Mouse (Mus musculus): ENCODE data around the gene Dnajc10. TPM values are rescaled to one million over a fixed set of nuclear protein-coding genes. Genes with fewer than 3 reads are reported as not detected.

Gene Dnajc10
- 47.2 and 52.2 TPM in 2 replicates for polyA plus RNA-seq (2015; fragmentation: Nextera tagmentation; extraction: Ambion mirVana)

DNA sequence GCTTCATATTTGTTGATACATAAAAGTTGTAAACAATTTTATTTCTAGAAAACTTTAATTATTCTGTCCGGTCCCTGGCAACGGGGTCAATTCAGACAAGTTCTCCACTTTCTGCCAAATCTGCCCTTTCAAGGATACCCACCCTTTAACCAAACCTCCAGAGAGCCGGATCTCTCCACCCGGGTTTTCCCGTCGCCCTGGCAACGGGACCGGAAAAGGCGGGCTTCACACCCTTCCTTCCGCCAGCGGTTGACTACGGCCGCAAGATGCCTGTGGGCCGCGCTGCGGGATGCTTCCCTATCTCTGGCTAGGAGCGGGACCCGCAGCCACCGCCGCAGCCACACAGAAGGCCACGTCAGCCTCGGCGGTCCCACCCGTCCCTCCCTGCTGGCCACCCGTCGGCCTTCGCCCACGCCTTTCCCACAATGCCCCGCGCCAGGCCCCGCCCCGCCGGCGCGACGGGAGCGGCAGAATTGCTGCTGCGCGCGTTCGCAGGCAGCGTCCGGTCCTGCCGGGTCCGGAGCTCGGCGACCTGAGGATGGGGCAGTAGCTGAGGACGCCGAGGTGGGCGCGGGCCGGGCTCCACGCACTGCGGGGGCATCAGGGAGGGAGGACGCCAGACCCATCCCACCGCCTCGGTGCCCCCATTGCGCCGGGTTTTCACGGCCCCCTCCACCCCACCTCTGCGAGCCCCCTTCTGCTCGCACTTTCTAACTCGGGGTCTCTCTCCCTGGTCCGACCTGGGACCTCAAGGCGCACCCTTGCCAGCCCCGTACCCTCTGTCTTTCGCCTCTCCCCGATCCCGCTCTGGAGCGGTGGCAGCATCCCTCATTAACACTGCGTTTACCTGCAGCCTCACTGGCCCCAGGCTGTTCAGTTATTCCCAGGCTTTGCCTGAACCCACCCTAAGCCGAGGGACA is at the start of gene Dnajc10:
Gene Dnajc10, plus strand, starts transcription at position 225 of the 920 bp plus-strand sequence.
- peak within 1 kb of the TSS; percentile 89 for H3K9ac ChIP-seq
- peak within 1 kb of the TSS; percentile 91 for H3K27ac ChIP-seq
- ATAC-seq (replicated peaks; ENCODE audit: insufficient number of reproducible peaks, insufficient read depth, low FRiP score, low read depth) = peak; percentile 93
- peaks cover 7% of the 10 kb centered on the region; the same call in 1 of the 2 replicates for H3K4me1 ChIP-seq (replicated peaks)
- WGBS = under 1% methylated on average over 72 of the region's 72 CpGs
- peaks cover 6% of the 10 kb centered on the region for H3K36me3 ChIP-seq
- H3K9me3 ChIP-seq (replicated peaks) = no peaks in the 10 kb centered on the region
- H3K4me3 ChIP-seq = peak within 1 kb of the TSS; percentile 96
- no peaks in the 10 kb centered on the region for H3K27me3 ChIP-seq
- peak within 1 kb of the TSS; percentile 84 for H3K4me2 ChIP-seq

DNA sequence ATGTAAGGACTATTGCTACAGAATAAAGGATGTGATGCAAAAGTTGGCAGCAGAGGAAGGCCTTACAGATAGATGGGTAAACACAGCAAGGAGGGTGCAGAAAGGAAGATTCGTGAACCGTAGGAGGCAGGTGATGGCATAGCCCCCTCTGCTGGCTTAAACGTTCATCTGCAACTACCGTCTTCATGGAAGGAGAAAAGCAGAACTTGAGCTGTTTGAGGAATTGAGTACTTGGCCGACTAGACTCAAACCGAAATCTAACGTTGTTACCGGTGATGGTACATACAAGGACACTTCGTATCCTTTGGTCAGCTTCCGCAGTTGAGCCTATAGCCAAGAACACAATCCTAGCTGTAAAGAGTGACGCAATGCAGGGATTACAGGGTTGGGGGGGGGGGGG is 48.4 kb upstream of the Dnajc10 start:
- Histone ChIP-seq H3K4me3 (0 out of 2 replicates have a peak overlapping the region, but pooled peaks have one; percentile 15), H3K9ac (no peak overlapping the region), H3K27me3 (no peaks in the 10 kb centered on the region), H3K9me3 (replicated peaks) (no peaks in the 10 kb centered on the region), H3K4me1 (replicated peaks) (peaks cover 6% of the 10 kb centered on the region; the same call in 1 of the 2 replicates), H3K27ac (no peak overlapping the region), H3K4me2 (peak overlapping the region; percentile 50), H3K36me3 (no peaks in the 10 kb centered on the region)
- ATAC-seq (replicated peaks; ENCODE audit: insufficient number of reproducible peaks, insufficient read depth, low FRiP score, low read depth) = no peak
- WGBS = 15% methylated on average over 11 of the region's 11 CpGs

- no peaks in the 10 kb centered on the region for H3K9me3 ChIP-seq (replicated peaks)
- WGBS = 58% methylated on average over 4 of the region's 4 CpGs
These were observed 47.2 kb upstream of the Dnajc10 start for GRCm38 (mm10) chr2:80268053-80268452.

DNA sequence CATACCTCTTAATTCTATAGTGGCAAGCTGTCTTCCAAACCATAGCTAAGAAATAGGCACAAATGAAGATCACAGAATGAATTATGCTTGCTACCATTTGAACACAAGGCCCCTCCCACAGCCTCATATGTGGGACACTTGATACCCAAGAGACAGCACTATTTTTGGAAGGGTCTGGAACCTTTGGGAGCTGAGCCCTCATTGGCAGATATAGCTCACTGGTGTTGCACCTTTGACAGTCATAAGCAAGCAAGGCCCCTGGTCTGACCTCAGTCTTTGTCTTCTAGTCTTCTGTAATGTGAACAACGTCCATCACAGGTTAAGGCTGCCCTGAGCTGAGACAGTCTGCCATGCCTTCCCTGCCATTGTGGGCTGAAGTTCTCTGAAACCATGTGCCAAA is 43.8 kb upstream of the Dnajc10 start:
- no peak overlapping the region for H3K9ac ChIP-seq
- H3K27ac ChIP-seq = no peak overlapping the region
- H3K4me1 ChIP-seq (replicated peaks) = peaks cover 7% of the 10 kb centered on the region; the same call in 1 of the 2 replicates
- no peaks in the 10 kb centered on the region for H3K9me3 ChIP-seq (replicated peaks)
- no peak overlapping the region for H3K4me2 ChIP-seq
- H3K27me3 ChIP-seq = no peaks in the 10 kb centered on the region
- no peaks in the 10 kb centered on the region for H3K36me3 ChIP-seq
- 47% methylated on average over 1 of the region's 1 CpGs for WGBS
- H3K4me3 ChIP-seq = no peak overlapping the region
- no peak for ATAC-seq (replicated peaks; ENCODE audit: insufficient number of reproducible peaks, insufficient read depth, low FRiP score, low read depth)

More at GRCm38 (mm10) chr2:80268053-80268452, 47.2 kb upstream of the Dnajc10 start:
- no peak overlapping the region for H3K4me2 ChIP-seq
- no peak for ATAC-seq (replicated peaks; ENCODE audit: insufficient number of reproducible peaks, insufficient read depth, low FRiP score, low read depth)
- H3K4me3 ChIP-seq = no peak overlapping the region
- H3K9ac ChIP-seq = no peak overlapping the region
- peaks cover 7% of the 10 kb centered on the region; the same call in 1 of the 2 replicates for H3K4me1 ChIP-seq (replicated peaks)
- H3K27ac ChIP-seq = no peak overlapping the region
- no peaks in the 10 kb centered on the region for H3K36me3 ChIP-seq
- no peaks in the 10 kb centered on the region for H3K27me3 ChIP-seq

DNA sequence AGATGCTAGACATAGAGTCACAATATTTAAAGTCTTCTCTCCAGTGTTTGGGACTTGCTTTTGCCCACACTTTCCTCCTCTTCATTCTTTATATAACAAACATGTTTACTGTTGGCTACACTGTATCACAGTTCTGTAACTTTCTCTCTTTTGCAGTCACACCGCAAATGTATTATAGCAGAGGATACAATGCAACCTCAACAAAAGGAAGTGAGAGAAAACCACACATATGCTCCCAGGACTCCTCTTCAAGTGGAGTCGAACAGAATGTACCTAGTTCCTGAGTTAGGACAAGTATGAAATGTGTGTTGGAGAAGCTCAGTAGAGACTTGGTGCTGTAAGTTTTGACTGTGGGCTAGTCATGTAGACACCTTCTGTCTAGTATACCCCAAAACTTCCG is 42.2 kb upstream of the Dnajc10 start:
- H3K27ac ChIP-seq = no peak overlapping the region
- H3K27me3 ChIP-seq = no peaks in the 10 kb centered on the region
- ATAC-seq (replicated peaks; ENCODE audit: insufficient number of reproducible peaks, insufficient read depth, low FRiP score, low read depth) = no peak
- no peaks in the 10 kb centered on the region for H3K36me3 ChIP-seq
- no peaks in the 10 kb centered on the region for H3K9me3 ChIP-seq (replicated peaks)
- H3K9ac ChIP-seq = no peak overlapping the region
- H3K4me2 ChIP-seq = no peak overlapping the region
- peaks cover 7% of the 10 kb centered on the region; the same call in 1 of the 2 replicates for H3K4me1 ChIP-seq (replicated peaks)
- no peak overlapping the region for H3K4me3 ChIP-seq
- 92% methylated on average over 3 of the region's 3 CpGs for WGBS

DNA sequence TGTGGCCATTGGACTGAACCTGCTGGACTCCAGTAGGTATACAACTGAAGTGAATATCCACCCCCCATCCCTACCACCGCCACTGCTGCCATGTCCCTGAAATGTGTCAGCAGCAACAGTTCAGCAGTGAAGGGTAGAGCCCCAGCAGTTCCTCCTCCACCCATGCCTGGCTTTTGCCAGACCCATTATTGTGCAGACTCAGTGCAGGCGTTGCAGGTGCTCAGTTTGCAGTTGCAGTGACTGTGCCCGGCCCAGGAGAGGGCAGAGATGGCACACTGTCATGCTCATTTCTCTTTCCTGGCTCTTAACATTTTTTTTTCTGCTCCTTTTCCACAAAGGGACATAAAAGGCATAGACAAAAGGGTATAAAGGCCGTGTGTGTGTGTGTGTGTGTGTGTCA is 41.5 kb upstream of the Dnajc10 start:
- Histone ChIP-seq H3K27me3 (no peaks in the 10 kb centered on the region), H3K4me3 (no peak overlapping the region)
- WGBS = 71% methylated on average over 4 of the region's 4 CpGs

GRCm38 (mm10) chr2:80275136-80275535 is 40.1 kb upstream of the Dnajc10 start:
- peaks cover 7% of the 10 kb centered on the region; the same call in 1 of the 2 replicates for H3K4me1 ChIP-seq (replicated peaks)
- H3K4me3 ChIP-seq = no peak overlapping the region
- no peak overlapping the region for H3K9ac ChIP-seq
- 47% methylated on average over 2 of the region's 2 CpGs for WGBS
- H3K27ac ChIP-seq = no peak overlapping the region
- H3K9me3 ChIP-seq (replicated peaks) = no peaks in the 10 kb centered on the region
- no peaks in the 10 kb centered on the region for H3K27me3 ChIP-seq
- ATAC-seq (replicated peaks; ENCODE audit: insufficient number of reproducible peaks, insufficient read depth, low FRiP score, low read depth) = no peak
- no peaks in the 10 kb centered on the region for H3K36me3 ChIP-seq
- H3K4me2 ChIP-seq = no peak overlapping the region

More for the DNA sequence above, 41.5 kb upstream of the Dnajc10 start:
- no peak for ATAC-seq (replicated peaks; ENCODE audit: insufficient number of reproducible peaks, insufficient read depth, low FRiP score, low read depth)
- H3K27ac ChIP-seq = no peak overlapping the region
- peaks cover 7% of the 10 kb centered on the region; the same call in 1 of the 2 replicates for H3K4me1 ChIP-seq (replicated peaks)
- H3K4me2 ChIP-seq = no peak overlapping the region
- H3K36me3 ChIP-seq = no peaks in the 10 kb centered on the region
- no peak overlapping the region for H3K9ac ChIP-seq
- no peaks in the 10 kb centered on the region for H3K9me3 ChIP-seq (replicated peaks)

DNA sequence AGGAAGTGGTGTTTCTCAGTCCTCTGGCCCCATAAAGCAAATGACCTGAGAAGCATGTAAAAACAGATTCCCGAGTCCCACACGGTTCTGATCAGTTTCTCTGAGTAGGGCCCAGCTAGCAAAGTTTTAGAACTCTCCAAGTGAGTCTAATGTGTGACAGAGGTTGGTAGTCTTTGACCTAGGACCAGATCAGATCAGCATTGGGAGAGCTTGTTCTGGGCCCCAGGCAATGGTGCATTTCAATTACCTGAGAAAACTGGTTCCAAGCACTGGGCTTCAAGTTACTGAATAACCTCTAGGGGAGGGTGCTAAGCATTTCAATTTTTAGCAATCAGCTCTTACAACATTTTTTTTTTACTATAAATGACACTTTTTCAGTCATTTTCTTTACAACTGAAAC is 33.1 kb upstream of the Dnajc10 start:
- Histone ChIP-seq H3K4me3 (no peak overlapping the region), H3K4me1 (replicated peaks) (0 out of 2 replicates have a peak, but pooled peaks cover 4% of the 10 kb centered on the region), H3K4me2 (no peak overlapping the region), H3K36me3 (no peaks in the 10 kb centered on the region), H3K9me3 (replicated peaks) (no peaks in the 10 kb centered on the region), H3K27ac (no peak overlapping the region), H3K9ac (no peak overlapping the region), H3K27me3 (no peaks in the 10 kb centered on the region)
- ATAC-seq (replicated peaks; ENCODE audit: insufficient number of reproducible peaks, insufficient read depth, low FRiP score, low read depth) = no peak
- 68% methylated on average over 2 of the region's 2 CpGs for WGBS

GRCm38 (mm10) chr2:80286397-80286796 is 28.9 kb upstream of the Dnajc10 start:
- Histone ChIP-seq H3K9ac (no peak overlapping the region), H3K36me3 (no peaks in the 10 kb centered on the region), H3K9me3 (replicated peaks) (no peaks in the 10 kb centered on the region), H3K4me2 (no peak overlapping the region), H3K4me1 (replicated peaks) (no peaks in the 10 kb centered on the region), H3K27me3 (no peaks in the 10 kb centered on the region), H3K4me3 (no peak overlapping the region), H3K27ac (no peak overlapping the region)
- 90% methylated on average over 4 of the region's 4 CpGs for WGBS
- ATAC-seq (replicated peaks; ENCODE audit: insufficient number of reproducible peaks, insufficient read depth, low FRiP score, low read depth) = no peak

GRCm38 (mm10) chr2:80292172-80292571 is 23.1 kb upstream of the Dnajc10 start, which contains the start of gene Prdx6b:
Gene Prdx6b (plus strand): TSS chr2:80292472.
- H3K9ac ChIP-seq = no peak within 1 kb of the TSS
- H3K9me3 ChIP-seq (replicated peaks) = no peaks in the 10 kb centered on the region
- H3K4me1 ChIP-seq (replicated peaks) = no peaks in the 10 kb centered on the region
- no peak within 1 kb of the TSS for H3K4me2 ChIP-seq
- H3K36me3 ChIP-seq = no peaks in the 10 kb centered on the region
- ATAC-seq (replicated peaks; ENCODE audit: insufficient number of reproducible peaks, insufficient read depth, low FRiP score, low read depth) = no peak
- no peaks in the 10 kb centered on the region for H3K27me3 ChIP-seq
- H3K27ac ChIP-seq = no peak within 1 kb of the TSS
- 78% methylated on average over 8 of the region's 8 CpGs for WGBS
- H3K4me3 ChIP-seq = no peak within 1 kb of the TSS

- Histone ChIP-seq H3K4me2 (no peak overlapping the region), H3K9me3 (replicated peaks) (no peaks in the 10 kb centered on the region), H3K27me3 (no peaks in the 10 kb centered on the region), H3K4me3 (no peak overlapping the region), H3K36me3 (no peaks in the 10 kb centered on the region), H3K9ac (no peak overlapping the region), H3K27ac (no peak overlapping the region), H3K4me1 (replicated peaks) (no peaks in the 10 kb centered on the region)
- WGBS = 67% methylated on average over 3 of the region's 3 CpGs
- no peak for ATAC-seq (replicated peaks; ENCODE audit: insufficient number of reproducible peaks, insufficient read depth, low FRiP score, low read depth)
These were observed 16.9 kb upstream of the Dnajc10 start for GRCm38 (mm10) chr2:80298334-80298733.
